8 mouse cellular contexts compared by ENCODE assay signal in the genomic region with DNA sequence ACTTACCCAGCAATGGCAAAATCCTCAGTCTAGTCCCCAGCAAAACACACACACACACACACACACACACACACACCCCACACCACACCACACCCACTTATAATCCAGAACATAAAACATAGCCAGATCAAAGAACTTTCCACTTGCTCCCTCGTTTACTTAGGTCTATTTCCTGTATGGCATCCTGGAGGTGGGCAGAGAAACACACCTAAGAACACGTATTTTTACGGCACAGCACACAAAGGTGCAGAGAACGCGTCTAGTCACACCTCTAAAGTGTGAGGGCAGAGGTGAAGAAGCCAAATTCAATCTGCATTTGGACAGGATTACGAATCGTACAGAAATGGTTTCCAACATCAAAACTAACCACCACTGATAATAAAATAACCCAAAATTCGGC. TPM values are rescaled to one million over a fixed set of nuclear protein-coding genes. Genes with fewer than 3 reads are reported as not detected.
DNase-seq lines count a peak whose midpoint lies in the region; ATAC-seq and TF ChIP-seq lines count a peak whose summit lies in the region.

No protein-coding gene starts in this region.

- H3K4me2 ChIP-seq in forebrain, postnatal 0 days (ENCODE audit: low read depth) = peak overlapping the region; percentile 82
- peak overlapping the region; percentile 88 for H3K4me2 ChIP-seq in liver, embryonic 15.5 days

- no peak for ATAC-seq in erythroblast, adult 5-6 weeks (replicated peaks; ENCODE audit: low FRiP score, poor library complexity, severe bottlenecking)
- ATAC-seq in forebrain, postnatal 0 days = no peak
- no peak for ATAC-seq in liver, embryonic 15.5 days (ENCODE audit: insufficient read depth)

- H3K9me3 ChIP-seq in erythroblast, embryonic 14.5 days (ENCODE audit: control insufficient read depth, low read length) = no peaks in the 10 kb centered on the region
- no peaks in the 10 kb centered on the region for H3K9me3 ChIP-seq in forebrain, postnatal 0 days (ENCODE audit: low read length)
- H3K9me3 ChIP-seq in liver, embryonic 15.5 days (replicated peaks) = no peaks in the 10 kb centered on the region

- TF ChIP-seq CTCF in forebrain, postnatal 0 days (IDR thresholded peaks at IDR 0.05; ENCODE audit: low read depth) = no peak

- H3K36me3 ChIP-seq in erythroblast, embryonic 14.5 days (ENCODE audit: control insufficient read depth) = peaks cover 20% of the 10 kb centered on the region
- H3K36me3 ChIP-seq in forebrain, postnatal 0 days (ENCODE audit: insufficient read depth) = no peaks in the 10 kb centered on the region
- no peaks in the 10 kb centered on the region for H3K36me3 ChIP-seq in liver, embryonic 15.5 days (replicated peaks)

- peak; percentile 39 for DNase-seq in CD4-positive, CD25-positive, alpha-beta regulatory T cell, adult 2 months (ENCODE audit: low read depth, low spot score)
- DNase-seq in forebrain, postnatal 0 days = no peak
- no peak for DNase-seq in urinary bladder, postnatal 14 days (ENCODE audit: low spot score)
- no peak for DNase-seq in spleen, postnatal 14 days (ENCODE audit: low spot score in 2 of 2)
- no peak for DNase-seq in testis, postnatal 10 days (ENCODE audit: low spot score)

- no peak overlapping the region for H3K9ac ChIP-seq in forebrain, postnatal 0 days
- peak overlapping the region; percentile 95 for H3K9ac ChIP-seq in liver, embryonic 15.5 days

- peaks cover 60% of the 10 kb centered on the region for H3K4me1 ChIP-seq in erythroblast, embryonic 14.5 days (ENCODE audit: control insufficient read depth)
- H3K4me1 ChIP-seq in forebrain, postnatal 0 days (ENCODE audit: insufficient read depth) = peaks cover 11% of the 10 kb centered on the region
- peaks cover 52% of the 10 kb centered on the region for H3K4me1 ChIP-seq in liver, embryonic 15.5 days (replicated peaks)

- no peak overlapping the region for H3K27ac ChIP-seq in forebrain, postnatal 0 days (ENCODE audit: low read depth, low read length)
- H3K27ac ChIP-seq in liver, embryonic 15.5 days (replicated peaks) = peak overlapping the region; percentile 94; the same call in 1 of the 2 replicates

- no peaks in the 10 kb centered on the region for H3K27me3 ChIP-seq in erythroblast, embryonic 14.5 days (ENCODE audit: control insufficient read depth)
- H3K27me3 ChIP-seq in forebrain, postnatal 0 days (ENCODE audit: insufficient read depth, low read length) = no peaks in the 10 kb centered on the region
- H3K27me3 ChIP-seq in liver, embryonic 15.5 days = peaks cover 4% of the 10 kb centered on the region

- peak overlapping the region; percentile 97 for H3K4me3 ChIP-seq in erythroblast, embryonic 14.5 days (replicated peaks)
- H3K4me3 ChIP-seq in forebrain, postnatal 0 days (ENCODE audit: low read depth, low read length) = peak overlapping the region; percentile 87
- peak overlapping the region; percentile 97 for H3K4me3 ChIP-seq in liver, embryonic 15.5 days (replicated peaks)

- WGBS in forebrain, postnatal 0 days = 71% methylated on average over 8 of the region's 8 CpGs
- WGBS in liver, embryonic 15.5 days (ENCODE audit: insufficient replicate concordance) = 41% methylated on average over 8 of the region's 8 CpGs

RNA-seq across cellular contexts. Expression of gene Cog3, which starts 1.1 kb away (rescaled TPM):
- polyA plus RNA-seq in erythroblast, embryonic 14.5 days (2012) = 0.18 and 0.23 TPM in 2 replicates
- total RNA-seq in erythroblast, adult 5-6 weeks (2015; ENCODE audit: low replicate concordance) = 5.9 and 6.0 TPM in 2 replicates
- total RNA-seq in erythroblast, adult 5-6 weeks (2017; ENCODE audit: low replicate concordance) = 11.9 and 14.2 TPM in 2 replicates
- 29.7 and 29.9 TPM in 2 replicates for total RNA-seq in forebrain, postnatal 0 days (2014; rRNA removed)
- 9.0 and 11.6 TPM in 2 replicates for polyA plus RNA-seq in forebrain, postnatal 0 days (2015; fragmentation: Nextera tagmentation; extraction: Ambion mirVana)
- 6.9 and 7.1 TPM in 2 replicates for polyA plus RNA-seq in liver, embryonic 15.5 days (2015; fragmentation: Nextera tagmentation; extraction: Ambion mirVana)

RNA-seq across cellular contexts. Expression of gene Slc25a30, which starts 33.6 kb away (rescaled TPM):
- 0.73 and 0.87 TPM in 2 replicates for polyA plus RNA-seq in erythroblast, embryonic 14.5 days (2012)
- total RNA-seq in erythroblast, adult 5-6 weeks (2015; ENCODE audit: low replicate concordance) = 8.2 and 13.3 TPM in 2 replicates
- total RNA-seq in erythroblast, adult 5-6 weeks (2017; ENCODE audit: low replicate concordance) = 3.4 and 7.0 TPM in 2 replicates
- 20.1 and 27.4 TPM in 2 replicates for total RNA-seq in forebrain, postnatal 0 days (2014; rRNA removed)
- 4.7 and 7.0 TPM in 2 replicates for polyA plus RNA-seq in forebrain, postnatal 0 days (2015; fragmentation: Nextera tagmentation; extraction: Ambion mirVana)
- 1.5 and 1.8 TPM in 2 replicates for polyA plus RNA-seq in liver, embryonic 15.5 days (2015; fragmentation: Nextera tagmentation; extraction: Ambion mirVana)
